Mouse (Mus musculus) megakaryocyte-erythroid progenitor cell, adult 5-6 weeks (primary cell): ENCODE data around the gene Pdia5. TPM values are rescaled to one million over a fixed set of nuclear protein-coding genes. Genes with fewer than 3 reads are reported as not detected.

Experiments used
- ATAC-seq: replicated peaks from 2 replicates; pipeline ENCODE4 v1.8.0; 2016; ENCODE audit warnings: mild to moderate bottlenecking, inconsistent platforms; ENCODE audit not compliant: severe bottlenecking, poor library complexity, low FRiP score, low TSS enrichment
- total RNA-seq, 2 experiments: library from RNA; stranded (forward) in 1 of 2; stranded (reverse) in 1 of 2; fragments of 200-1000, 215-1000 nt in 1 of 2; fragments of >200 nt in 1 of 2; fragmentation: Nextera tagmentation in 1 of 2; gene quantifications; 2 replicates each; pipeline ENCODE4 v1.2.3; 2014 to 2017

The Pdia5 gene
- 2.5 and 4.7 TPM in 2 replicates for total RNA-seq (2014; fragmentation: Nextera tagmentation)
- total RNA-seq (2017): 2.3 TPM in 1 of 2 replicates, not detected in the other

- peak; percentile 77 for ATAC-seq
Observed at GRCm38 (mm10) chr16:35490231-35491070, at the start of gene Pdia5. Pdia5 (minus strand) TSS chr16:35490873.

- ATAC-seq: no peak
Observed at GRCm38 (mm10) chr16:35539041-35539440, 48.4 kb upstream of the Pdia5 start.

- ATAC-seq: no peak
Observed at GRCm38 (mm10) chr16:35537651-35538050, 47.0 kb upstream of the Pdia5 start.

- no peak for ATAC-seq
Observed at GRCm38 (mm10) chr16:35534630-35535029, 44.0 kb upstream of the Pdia5 start.

- no peak for ATAC-seq
Observed at GRCm38 (mm10) chr16:35524200-35524599, 33.5 kb upstream of the Pdia5 start.

- no peak for ATAC-seq
Observed at GRCm38 (mm10) chr16:35519245-35519644, 28.6 kb upstream of the Pdia5 start.

GRCm38 (mm10) chr16:35517976-35518951 is 27.6 kb upstream of the Pdia5 start:
- ATAC-seq: no peak

- ATAC-seq: no peak
Observed at GRCm38 (mm10) chr16:35515977-35516612, 25.4 kb upstream of the Pdia5 start.

- no peak for ATAC-seq
Observed at GRCm38 (mm10) chr16:35509331-35510070, 18.8 kb upstream of the Pdia5 start.

- no peak for ATAC-seq
Observed at GRCm38 (mm10) chr16:35508581-35508980, 17.9 kb upstream of the Pdia5 start.

- ATAC-seq: no peak
Observed at GRCm38 (mm10) chr16:35505786-35506185, 15.1 kb upstream of the Pdia5 start.

GRCm38 (mm10) chr16:35504266-35504665 is 13.6 kb upstream of the Pdia5 start:
- no peak for ATAC-seq

- ATAC-seq: no peak
Observed at GRCm38 (mm10) chr16:35502456-35502855, 11.8 kb upstream of the Pdia5 start.

GRCm38 (mm10) chr16:35501106-35501760 is 10.6 kb upstream of the Pdia5 start:
- ATAC-seq: no peak

GRCm38 (mm10) chr16:35500342-35500741 is 9.7 kb upstream of the Pdia5 start:
- no peak for ATAC-seq

GRCm38 (mm10) chr16:35489793-35490192 is 880 bp downstream of the Pdia5 start:
- ATAC-seq: 0 out of 2 replicates have a peak, but pooled peaks have one; percentile 20

GRCm38 (mm10) chr16:35489066-35489718 is 1.5 kb downstream of the Pdia5 start:
- no peak for ATAC-seq

- no peak for ATAC-seq
Observed at GRCm38 (mm10) chr16:35487776-35488175, 2.9 kb downstream of the Pdia5 start.
